Mouse (Mus musculus): ENCODE results near the gene Dmkn.

Gene Dmkn

GRCm38 (mm10) chr7:30765173-30765572, 1.6 kb downstream of the Dmkn start:
- no peak for DNase-seq

GRCm38 (mm10) chr7:30766408-30766807, 2.9 kb downstream of the Dmkn start:
- DNase-seq, result no peak

GRCm38 (mm10) chr7:30769236-30769635, 5.7 kb downstream of the Dmkn start:
- no peak for DNase-seq

- no peak for DNase-seq
Measured at GRCm38 (mm10) chr7:30776104-30776503, 12.5 kb downstream of the Dmkn start.

GRCm38 (mm10) chr7:30777081-30777579, 13.6 kb downstream of the Dmkn start:
- DNase-seq, result no peak

- DNase-seq, result no peak
Measured at GRCm38 (mm10) chr7:30777911-30778310, 14.4 kb downstream of the Dmkn start.

- peak; percentile 35 for DNase-seq
Measured at GRCm38 (mm10) chr7:30781792-30782191, 18.2 kb downstream of the Dmkn start.

- no peak for DNase-seq
Measured at GRCm38 (mm10) chr7:30782658-30783057, 19.1 kb downstream of the Dmkn start.

- no peak for DNase-seq
Measured at GRCm38 (mm10) chr7:30785154-30785553, 21.6 kb downstream of the Dmkn start.

GRCm38 (mm10) chr7:30785721-30786546, 22.4 kb downstream of the Dmkn start:
- no peak for DNase-seq

- no peak for DNase-seq
Measured at GRCm38 (mm10) chr7:30787377-30788022, 23.9 kb downstream of the Dmkn start, which contains the start of gene Krtdap. Krtdap (plus strand) TSS chr7:30787896.

- no peak for DNase-seq
Measured at GRCm38 (mm10) chr7:30790141-30790540, 26.6 kb downstream of the Dmkn start.

- DNase-seq, result no peak
Measured at GRCm38 (mm10) chr7:30791921-30792320, 28.4 kb downstream of the Dmkn start.

- DNase-seq, result no peak
Measured at GRCm38 (mm10) chr7:30794921-30795320, 31.4 kb downstream of the Dmkn start.

- no peak for DNase-seq
Measured at GRCm38 (mm10) chr7:30796790-30797189, 33.2 kb downstream of the Dmkn start.

- no peak for DNase-seq
Measured at GRCm38 (mm10) chr7:30800653-30801052, 37.1 kb downstream of the Dmkn start.

- no peak for DNase-seq
Measured at GRCm38 (mm10) chr7:30803256-30803655, 39.7 kb downstream of the Dmkn start.

- DNase-seq, result no peak
Measured at GRCm38 (mm10) chr7:30804026-30804715, 40.6 kb downstream of the Dmkn start.

- peak; percentile 61 for DNase-seq
Measured at GRCm38 (mm10) chr7:30805924-30806323, 42.4 kb downstream of the Dmkn start.

- DNase-seq, result no peak
Measured at GRCm38 (mm10) chr7:30810319-30810718, 46.8 kb downstream of the Dmkn start.

- no peak for DNase-seq
Measured at GRCm38 (mm10) chr7:30811757-30812290, 48.3 kb downstream of the Dmkn start.

GRCm38 (mm10) chr7:30812291-30812807, 48.8 kb downstream of the Dmkn start:
- no peak for DNase-seq

GRCm38 (mm10) chr7:30820131-30820530, 56.6 kb downstream of the Dmkn start:
- DNase-seq, result no peak

Data from thymus, postnatal 14 days (tissue).